Mouse (Mus musculus): ENCODE measurements around the gene Slc16a7. TPM values are rescaled to one million over a fixed set of nuclear protein-coding genes. Genes with fewer than 3 reads are reported as not detected.

The Slc16a7 gene
- polyA plus RNA-seq (2014; fragmentation: Illumina TruSeq; extraction: RNeasy Lipid Tissue Mini Kit (QIAGEN cat#74804); ENCODE audit: low read depth, low replicate concordance): 14.0 TPM

GRCm38 (mm10) chr10:125388876-125389786 is at the start of gene Slc16a7:
Slc16a7 (minus strand) TSS chr10:125389465.

